Mouse (Mus musculus): ENCODE data around the gene Tpk1.
"Not testable (repeated sequence)": the region's sequence is repeated elsewhere in the genome, so short reads cannot be mapped to it uniquely, and the experiment has no call there.

Gene Tpk1

GRCm38 (mm10) chr6:43525028-43525427, 141.1 kb downstream of the Tpk1 start:
- no peak for DNase-seq (ENCODE audit: low read depth, low spot score)

- peak; percentile 31 for DNase-seq (ENCODE audit: low read depth, low spot score)
Observed at GRCm38 (mm10) chr6:43522046-43522445, 144.0 kb downstream of the Tpk1 start.

GRCm38 (mm10) chr6:43520218-43520617, 145.9 kb downstream of the Tpk1 start:
- no peak for DNase-seq (ENCODE audit: low read depth, low spot score)

GRCm38 (mm10) chr6:43518378-43518777, 147.7 kb downstream of the Tpk1 start:
- no peak for DNase-seq (ENCODE audit: low read depth, low spot score)

- DNase-seq (ENCODE audit: low read depth, low spot score), result no peak
Observed at GRCm38 (mm10) chr6:43517316-43517655, 148.8 kb downstream of the Tpk1 start.

GRCm38 (mm10) chr6:43516593-43517315, 149.3 kb downstream of the Tpk1 start:
- DNase-seq (ENCODE audit: low read depth, low spot score), result no peak

- not testable (repeated sequence) for DNase-seq (ENCODE audit: low read depth, low spot score)
Observed at GRCm38 (mm10) chr6:43506686-43507385, 159.2 kb downstream of the Tpk1 start.

- no peak for DNase-seq (ENCODE audit: low read depth, low spot score)
Observed at GRCm38 (mm10) chr6:43504609-43505230, 161.4 kb downstream of the Tpk1 start.

- no peak for DNase-seq (ENCODE audit: low read depth, low spot score)
Observed at GRCm38 (mm10) chr6:43492367-43492766, 173.7 kb downstream of the Tpk1 start.

- no peak for DNase-seq (ENCODE audit: low read depth, low spot score)
Observed at GRCm38 (mm10) chr6:43486691-43487090, 179.4 kb downstream of the Tpk1 start.

GRCm38 (mm10) chr6:43480687-43481086, 185.4 kb downstream of the Tpk1 start:
- no peak for DNase-seq (ENCODE audit: low read depth, low spot score)

GRCm38 (mm10) chr6:43478810-43479209, 187.3 kb downstream of the Tpk1 start:
- no peak for DNase-seq (ENCODE audit: low read depth, low spot score)

GRCm38 (mm10) chr6:43476406-43476805, 189.7 kb downstream of the Tpk1 start:
- no peak for DNase-seq (ENCODE audit: low read depth, low spot score)

- DNase-seq (ENCODE audit: low read depth, low spot score), result no peak
Observed at GRCm38 (mm10) chr6:43475921-43476320, 190.2 kb downstream of the Tpk1 start.

- no peak for DNase-seq (ENCODE audit: low read depth, low spot score)
Observed at GRCm38 (mm10) chr6:43471556-43471955, 194.5 kb downstream of the Tpk1 start.

GRCm38 (mm10) chr6:43468821-43469594, 197.1 kb downstream of the Tpk1 start:
- DNase-seq (ENCODE audit: low read depth, low spot score), result no peak

- DNase-seq (ENCODE audit: low read depth, low spot score), result peak; percentile 11
Observed at GRCm38 (mm10) chr6:43462849-43463369, 203.2 kb downstream of the Tpk1 start.

- no peak for DNase-seq (ENCODE audit: low read depth, low spot score)
Observed at GRCm38 (mm10) chr6:43462189-43462848, 203.8 kb downstream of the Tpk1 start.

GRCm38 (mm10) chr6:43459082-43459481, 207.0 kb downstream of the Tpk1 start:
- DNase-seq (ENCODE audit: low read depth, low spot score), result no peak

- no peak for DNase-seq (ENCODE audit: low read depth, low spot score)
Observed at GRCm38 (mm10) chr6:43457989-43458388, 208.1 kb downstream of the Tpk1 start.

- no peak for DNase-seq (ENCODE audit: low read depth, low spot score)
Observed at GRCm38 (mm10) chr6:43449498-43449897, 216.6 kb downstream of the Tpk1 start.
